Mouse (Mus musculus): ENCODE data around the gene Pop7.

Gene Pop7

DNA sequence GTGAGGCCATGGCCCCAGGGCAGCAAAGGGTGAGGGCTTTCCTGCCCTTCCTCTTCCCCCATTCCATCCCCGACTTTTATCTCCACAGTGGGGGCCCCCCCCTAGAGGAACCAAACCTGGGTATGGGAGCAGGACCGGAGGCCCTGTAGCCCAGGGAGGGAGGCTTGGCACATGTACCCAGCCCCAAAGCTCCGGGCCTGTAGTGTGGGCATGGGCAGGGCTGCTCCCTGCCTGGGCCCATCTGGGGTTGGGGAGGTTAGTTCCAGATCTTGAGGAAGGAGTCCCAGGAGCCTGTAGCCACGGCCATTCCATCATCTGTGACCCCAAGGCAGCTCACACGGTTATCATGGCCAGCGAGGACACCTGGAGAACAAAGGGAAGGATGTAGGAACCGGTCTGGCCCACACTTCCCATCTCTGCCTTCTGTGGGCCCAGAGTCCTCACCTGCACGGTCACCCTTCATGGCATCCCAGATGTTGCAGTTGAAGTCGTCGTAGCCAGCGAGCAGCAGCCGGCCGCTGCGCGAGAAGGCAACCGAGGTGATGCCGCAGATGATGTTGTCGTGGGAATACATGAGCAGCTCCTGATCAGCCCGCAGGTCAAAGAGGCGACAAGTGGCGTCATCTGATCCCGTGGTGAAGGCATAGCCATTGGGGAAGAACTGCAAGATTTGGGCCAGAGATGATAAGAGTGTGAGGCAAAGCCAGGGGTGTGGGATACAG, 26.1 kb upstream of the Pop7 start:
- DNase-seq (ENCODE audit: low spot score in 2 of 2), result no peak

DNA sequence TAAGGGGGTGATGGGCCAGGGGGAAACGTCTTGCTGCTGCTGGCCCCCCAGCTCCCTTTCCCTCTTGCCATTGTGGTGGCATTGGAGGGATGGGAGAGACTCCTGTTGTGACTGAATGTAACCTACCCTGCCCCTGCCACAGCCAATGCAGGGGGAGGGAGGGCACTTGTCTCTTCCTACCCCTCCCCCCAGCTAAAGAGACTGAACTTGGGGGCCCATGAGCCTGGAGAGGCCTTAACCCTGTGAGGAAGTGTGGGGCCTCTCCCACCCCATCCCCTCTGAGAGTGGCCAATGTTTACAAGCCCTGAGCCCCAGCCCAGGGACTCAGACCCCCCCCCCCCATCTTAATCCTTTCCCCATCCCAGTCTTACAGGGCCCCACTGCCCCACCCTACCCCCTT, 25.1 kb upstream of the Pop7 start:
- DNase-seq (ENCODE audit: low spot score in 2 of 2), result no peak

DNA sequence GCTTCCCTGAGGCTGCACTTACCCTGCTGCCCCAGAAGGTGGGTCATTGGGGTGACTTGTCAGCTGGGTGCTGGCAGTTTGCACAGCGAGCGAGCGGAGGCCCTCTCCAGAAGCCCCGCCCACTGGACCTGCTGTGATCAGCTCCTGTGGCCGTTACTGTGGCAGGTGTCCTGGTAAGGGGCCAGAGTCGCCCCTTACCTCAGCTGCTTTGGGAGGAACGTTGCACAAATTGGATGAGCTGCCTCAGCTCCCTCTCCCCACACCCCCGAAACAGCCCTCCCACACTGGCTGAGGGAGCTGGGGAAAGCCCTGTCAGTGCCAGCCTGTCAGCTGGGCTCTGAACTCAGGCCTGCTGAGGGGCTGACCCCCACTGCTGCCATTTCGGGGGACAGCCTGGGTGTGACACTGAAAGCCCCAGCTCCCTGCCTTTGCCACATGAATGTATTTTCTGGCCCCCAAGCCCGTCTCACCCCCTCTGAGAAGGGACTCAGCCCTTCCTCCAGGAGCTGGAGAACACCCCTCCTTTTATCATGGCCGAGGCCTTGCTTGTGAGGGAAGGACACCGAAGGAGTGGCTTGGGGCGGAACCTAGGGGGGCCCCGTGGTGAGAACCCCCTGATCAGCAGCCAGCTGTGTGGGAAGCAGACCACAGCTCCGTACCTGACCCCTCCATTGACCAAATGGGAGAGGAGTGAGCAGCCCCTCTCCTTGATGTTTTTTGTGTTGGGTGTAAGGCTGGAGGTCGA, 24.0 kb upstream of the Pop7 start:
- no peak for DNase-seq (ENCODE audit: low spot score in 2 of 2)

DNA sequence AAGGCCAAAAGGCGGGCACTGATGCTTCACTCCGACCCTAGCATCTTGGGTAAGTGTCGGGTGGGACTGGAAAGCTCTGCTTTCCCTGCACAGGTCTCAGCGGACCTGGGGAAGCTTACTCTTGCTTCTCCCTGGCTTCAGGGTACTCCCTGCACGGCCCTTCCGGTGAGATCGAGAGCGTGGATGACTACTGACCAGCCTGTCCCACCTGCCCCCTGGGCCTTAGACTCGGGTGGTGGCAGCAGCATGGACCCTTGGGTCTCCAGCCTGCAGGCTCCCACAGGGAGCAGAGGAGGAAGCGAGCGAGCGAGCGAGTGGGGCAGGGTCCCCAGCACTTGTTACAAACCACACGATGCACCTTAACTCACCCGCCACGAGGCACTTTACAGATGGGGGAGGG, 23.2 kb upstream of the Pop7 start:
- no peak for DNase-seq (ENCODE audit: low spot score in 2 of 2)

DNA sequence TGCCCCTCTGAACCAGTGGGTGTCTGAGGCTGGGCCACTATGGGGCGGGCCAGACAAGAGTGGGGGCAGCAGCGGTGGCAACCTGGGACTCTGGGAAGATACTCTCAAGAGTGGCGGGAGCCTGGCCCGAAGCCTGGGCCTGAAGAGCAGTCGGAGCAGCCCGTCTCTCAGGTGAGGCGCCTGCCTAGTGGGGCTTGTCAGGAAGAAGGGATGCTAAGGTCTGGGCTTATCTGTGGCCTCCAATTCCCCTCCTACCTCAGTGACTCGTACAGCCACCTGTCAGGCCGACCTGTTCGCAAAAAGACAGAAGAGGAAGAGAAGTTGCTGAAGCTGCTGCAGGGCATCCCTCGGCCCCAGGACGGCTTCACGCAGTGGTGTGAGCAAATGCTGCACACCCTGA, 22.4 kb upstream of the Pop7 start:
- DNase-seq (ENCODE audit: low spot score in 2 of 2), result no peak

DNA sequence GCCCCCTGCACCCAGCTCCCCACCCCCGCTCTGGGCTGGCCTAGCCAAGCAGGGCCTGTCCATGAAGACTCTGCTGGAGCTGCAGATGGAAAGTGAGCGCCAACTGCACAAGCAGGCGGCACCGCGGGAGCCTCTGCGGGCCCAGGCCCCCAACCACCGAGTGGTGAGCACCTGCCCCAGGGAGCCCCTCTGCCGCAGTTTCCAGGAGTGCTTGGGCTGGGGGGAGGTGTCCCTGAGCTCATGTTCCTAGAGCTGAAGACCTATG, 21.9 kb upstream of the Pop7 start:
- no peak for DNase-seq (ENCODE audit: low spot score in 2 of 2)

DNA sequence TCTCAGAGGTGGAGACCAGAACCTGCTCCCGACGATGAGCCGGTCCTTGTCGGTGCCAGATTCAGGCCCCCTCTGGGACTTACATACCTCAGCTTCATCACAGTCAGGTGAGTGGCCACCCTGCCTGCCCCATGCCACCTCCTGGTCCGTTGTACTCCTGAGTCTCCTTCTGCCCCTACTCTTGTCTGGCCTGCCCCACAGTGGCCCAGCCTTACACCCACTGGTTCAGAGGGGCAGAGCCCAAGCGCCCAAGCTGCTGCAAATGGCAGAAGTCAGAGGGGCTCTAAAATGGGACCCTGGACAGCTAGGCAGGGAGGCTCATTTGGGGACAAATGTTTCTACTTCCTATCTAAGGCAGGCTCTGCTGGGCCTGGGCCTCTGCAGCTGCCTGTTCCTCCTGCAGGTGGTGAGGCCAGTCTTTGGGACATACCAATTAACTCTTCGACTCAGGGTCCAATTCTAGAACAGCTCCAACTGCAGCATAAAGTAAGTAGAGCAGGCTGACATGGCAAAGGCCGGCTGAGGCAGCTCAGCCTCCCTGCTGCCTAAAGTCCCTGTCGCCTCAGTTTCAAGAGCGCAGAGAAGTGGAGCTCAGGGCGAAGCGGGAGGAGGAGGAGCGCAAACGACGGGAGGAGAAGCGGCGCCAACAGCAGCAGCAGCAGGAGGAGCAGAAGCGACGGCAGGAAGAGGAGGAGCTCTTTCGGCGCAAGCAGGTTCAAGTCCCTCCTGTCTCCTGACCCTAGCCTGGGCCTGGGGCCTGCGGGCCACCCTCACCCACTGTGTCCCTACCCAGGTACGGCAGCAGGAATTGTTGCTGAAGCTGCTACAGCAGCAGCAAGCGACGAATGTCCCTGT, 21.3 kb upstream of the Pop7 start:
- no peak for DNase-seq (ENCODE audit: low spot score in 2 of 2)

DNA sequence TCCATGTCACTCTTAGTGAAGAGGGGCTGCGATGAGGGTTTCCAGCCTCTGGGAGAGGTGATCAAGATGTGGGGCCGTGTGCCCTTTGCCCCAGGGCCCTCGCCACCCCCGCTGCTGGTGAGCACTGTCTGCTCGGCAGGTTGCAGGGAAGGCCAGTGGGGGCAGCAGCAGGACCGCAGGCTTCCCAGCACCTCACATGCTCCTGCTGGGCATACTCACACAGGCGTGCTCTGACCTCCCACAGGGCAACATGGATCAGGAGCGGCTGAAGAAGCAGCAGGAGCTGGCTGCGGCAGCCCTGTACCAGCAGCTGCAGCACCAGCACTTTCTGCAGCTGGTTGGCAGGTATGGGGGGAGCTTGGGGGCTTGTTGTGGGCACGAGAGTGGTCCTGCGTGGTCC, 20.4 kb upstream of the Pop7 start:
- no peak for DNase-seq (ENCODE audit: low spot score in 2 of 2)

DNA sequence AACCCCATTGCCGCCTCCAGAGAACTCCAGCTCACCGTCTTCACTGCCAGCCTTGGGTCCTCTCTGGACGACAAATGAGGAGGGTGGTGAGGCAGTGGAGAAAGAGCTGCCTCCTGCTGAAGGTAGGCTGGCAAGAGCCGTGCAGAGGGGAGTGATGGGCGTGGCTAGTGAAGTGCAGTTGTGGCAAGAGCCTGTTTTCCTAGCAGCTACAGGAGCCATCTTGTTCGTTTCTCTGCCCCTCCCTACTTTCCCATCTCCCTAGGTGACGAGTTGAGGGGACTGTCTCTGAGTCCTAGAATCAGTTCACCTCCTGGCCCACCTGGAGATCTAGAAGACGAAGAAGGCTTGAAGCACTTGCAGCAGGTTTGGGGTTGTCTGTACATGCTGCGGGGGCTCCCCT, 19.5 kb upstream of the Pop7 start:
- no peak for DNase-seq (ENCODE audit: low spot score in 2 of 2)

DNA sequence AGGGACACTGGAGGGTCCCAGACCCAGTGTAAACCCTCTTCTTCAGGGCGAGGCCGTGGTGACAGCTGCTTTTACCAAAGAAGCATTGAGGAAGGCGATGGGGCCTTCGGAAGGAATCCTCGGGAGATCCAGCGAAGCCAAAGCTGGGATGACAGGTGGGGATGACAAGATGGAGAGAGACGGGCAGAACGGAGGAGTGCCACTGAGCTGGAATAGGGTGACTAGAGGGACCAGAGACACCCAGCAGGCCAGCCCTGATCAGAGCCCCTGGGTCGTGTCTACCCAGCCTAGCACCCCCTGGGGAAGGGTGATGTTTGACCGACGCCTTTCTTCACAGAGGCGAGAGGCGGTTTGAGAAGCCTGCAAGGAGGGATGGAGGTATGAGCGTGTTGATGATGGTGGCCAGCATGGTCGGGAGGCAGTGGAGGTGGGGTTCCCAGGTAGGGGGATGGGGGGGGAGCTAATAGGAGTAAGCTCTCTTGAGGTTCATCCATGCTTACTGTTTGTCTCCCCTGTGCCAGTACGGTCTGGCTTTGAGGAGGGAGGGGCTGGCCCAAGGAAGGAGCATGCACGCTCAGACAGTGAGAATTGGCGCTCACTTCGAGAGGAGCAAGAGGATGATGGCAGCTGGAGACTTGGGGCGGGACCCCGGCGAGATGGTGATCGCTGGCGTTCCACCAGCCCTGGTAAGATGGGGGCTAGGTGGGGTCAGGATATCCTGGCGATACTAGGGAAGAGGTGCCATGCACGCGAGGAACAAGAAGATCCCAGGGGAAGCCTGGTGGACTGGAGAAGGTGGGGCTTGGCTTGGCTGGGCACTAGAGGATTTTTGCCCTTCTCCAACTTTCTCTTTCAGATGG, 17.6 kb upstream of the Pop7 start:
- no peak for DNase-seq (ENCODE audit: low spot score in 2 of 2)

DNA sequence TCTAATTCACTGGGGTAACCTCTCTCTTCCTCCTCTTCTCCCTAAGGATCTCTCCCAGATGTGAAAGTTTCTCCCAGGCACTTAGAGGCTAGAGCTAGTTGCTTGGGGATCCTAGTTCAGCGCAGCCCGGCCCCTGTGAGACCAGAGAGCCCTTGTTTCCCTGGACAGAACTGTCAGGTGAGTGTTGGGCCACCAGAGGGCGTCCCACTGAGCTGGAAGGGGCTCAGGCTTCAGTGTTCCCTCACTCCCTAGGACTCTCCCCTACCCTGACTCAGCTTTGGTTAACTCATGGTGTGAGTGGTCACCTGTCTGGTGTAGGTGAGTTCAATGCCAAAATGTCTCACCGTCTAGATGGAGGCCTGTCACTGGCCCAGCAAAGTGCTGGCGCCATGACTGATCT, 16.1 kb upstream of the Pop7 start, which contains the start of gene Gigyf1:
TSS of gene Gigyf1 (plus strand) at position 113 of the 400 bp plus-strand sequence.
- DNase-seq (ENCODE audit: low spot score in 2 of 2), result no peak

DNA sequence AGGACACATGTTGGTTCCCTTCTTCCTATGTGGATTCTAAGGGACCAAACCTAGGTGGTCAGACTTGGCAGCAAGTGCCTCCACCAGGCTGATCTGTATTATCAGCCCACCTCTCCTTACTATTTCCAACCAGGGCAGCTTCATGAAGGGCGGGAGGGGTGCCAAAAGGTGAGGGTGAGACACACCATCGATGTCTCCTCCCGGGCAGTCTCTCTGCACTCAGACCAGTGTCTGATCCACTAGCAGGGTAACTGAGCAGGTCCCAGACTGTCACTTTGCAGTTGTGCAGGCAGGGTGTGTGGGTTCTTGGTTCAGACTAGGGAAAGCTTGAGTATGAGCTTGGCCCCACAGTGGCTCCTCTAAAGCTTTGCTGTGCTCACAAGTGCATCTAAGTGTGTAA, 12.5 kb upstream of the Pop7 start:
- DNase-seq (ENCODE audit: low spot score in 2 of 2), result no peak

DNA sequence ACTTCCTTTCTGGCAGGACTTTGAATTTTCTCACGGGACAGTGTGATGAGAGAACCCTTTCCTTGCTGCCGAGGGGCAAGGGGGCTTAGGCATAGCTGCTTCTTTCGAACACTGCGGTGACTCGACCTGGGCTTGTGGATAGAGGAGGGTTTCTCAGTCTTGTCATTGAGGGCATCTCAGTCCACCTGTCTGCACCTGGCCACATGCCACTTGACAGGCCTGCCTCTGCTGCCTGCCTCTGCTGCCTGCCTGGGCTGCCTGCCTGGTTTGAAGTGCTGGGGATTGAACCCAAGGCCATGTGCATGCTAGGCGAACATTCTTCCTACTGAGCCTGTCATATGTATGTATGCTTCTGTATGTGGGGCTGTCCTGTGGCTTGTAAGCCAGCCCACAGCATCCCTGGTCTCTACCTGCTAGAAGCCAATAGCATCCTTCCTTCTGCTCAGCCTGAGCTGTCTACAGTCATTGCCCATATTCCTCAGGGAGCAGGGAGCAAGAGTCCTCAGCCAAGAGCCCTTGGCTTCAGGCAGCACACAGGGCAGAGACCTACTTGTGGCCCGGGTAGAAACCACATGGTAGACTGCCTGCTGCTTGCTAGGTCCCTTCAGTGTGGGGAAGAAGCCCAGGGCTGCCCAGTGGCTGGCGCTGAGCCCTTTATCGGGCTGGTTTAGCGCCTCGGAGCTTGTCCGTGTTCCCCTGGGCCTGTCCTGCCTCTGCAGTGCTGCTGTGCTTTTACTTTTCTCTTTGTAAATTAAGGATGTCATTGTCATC, 11.8 kb upstream of the Pop7 start:
- no peak for DNase-seq (ENCODE audit: low spot score in 2 of 2)

DNA sequence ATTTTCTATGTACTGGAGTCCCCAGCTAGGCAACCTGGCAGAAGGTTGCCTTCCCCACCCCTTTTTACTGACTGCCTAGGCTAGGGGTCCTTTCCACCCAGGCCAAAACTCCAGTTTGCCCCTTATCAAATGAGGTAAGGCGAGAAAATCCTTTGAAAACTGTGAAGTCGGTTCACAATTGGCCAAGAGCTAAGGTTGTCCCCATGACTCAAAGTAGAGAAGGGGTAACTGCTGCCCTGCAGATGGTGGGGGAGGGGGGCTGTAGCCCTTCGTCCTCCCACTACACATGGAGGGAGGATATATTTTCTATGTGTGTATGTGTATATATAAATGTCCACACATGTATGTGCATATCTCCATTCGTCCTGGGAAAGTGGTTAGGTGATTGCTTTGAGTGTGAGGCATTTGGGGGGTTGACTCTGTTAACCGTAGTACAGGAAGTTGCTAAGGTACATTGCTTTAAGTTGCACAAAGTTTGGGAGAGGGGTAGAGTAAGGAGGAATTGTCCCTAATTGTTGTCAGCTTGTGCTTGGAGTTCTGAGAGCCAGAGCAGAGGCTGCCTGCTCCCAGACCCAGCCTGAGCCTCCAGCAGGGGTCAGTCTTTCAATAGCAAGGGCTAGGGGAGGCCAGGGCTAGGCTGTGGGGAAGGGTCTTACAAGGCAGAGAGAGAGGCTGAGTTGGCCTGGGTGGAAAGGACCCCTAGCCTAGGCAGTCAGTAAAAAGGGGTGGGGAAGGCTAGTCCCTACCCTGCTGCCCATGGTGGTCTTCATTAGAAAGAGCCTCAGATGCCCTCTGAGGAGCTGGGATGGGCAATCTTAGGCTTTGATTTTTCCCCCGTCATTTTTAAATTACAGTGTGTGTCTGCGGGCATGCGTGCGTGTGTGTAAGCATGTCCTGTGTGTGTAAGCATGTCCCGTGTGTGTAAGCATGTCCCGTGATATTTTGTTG, 10.8 kb upstream of the Pop7 start:
- no peak for DNase-seq (ENCODE audit: low spot score in 2 of 2)

DNA sequence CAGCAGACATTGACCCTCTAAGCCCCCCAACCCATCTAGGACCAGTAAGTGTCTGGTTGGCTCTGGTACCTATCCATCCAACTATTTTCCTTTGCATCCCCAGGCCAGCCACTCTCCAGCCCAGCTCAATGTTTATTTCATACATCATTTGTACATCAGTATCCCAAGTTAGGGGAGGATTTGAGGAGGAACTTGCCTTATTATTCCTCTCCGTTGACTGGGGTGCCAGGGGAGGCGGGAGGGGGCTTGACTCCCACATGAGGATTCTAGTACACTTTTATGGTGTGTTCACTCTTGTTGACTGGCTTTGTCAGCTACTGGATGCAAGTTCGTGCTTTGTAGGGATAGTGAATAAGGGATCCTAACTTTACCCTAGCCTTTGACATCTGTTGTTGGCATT, 9.4 kb upstream of the Pop7 start:
- no peak for DNase-seq (ENCODE audit: low spot score in 2 of 2)

DNA sequence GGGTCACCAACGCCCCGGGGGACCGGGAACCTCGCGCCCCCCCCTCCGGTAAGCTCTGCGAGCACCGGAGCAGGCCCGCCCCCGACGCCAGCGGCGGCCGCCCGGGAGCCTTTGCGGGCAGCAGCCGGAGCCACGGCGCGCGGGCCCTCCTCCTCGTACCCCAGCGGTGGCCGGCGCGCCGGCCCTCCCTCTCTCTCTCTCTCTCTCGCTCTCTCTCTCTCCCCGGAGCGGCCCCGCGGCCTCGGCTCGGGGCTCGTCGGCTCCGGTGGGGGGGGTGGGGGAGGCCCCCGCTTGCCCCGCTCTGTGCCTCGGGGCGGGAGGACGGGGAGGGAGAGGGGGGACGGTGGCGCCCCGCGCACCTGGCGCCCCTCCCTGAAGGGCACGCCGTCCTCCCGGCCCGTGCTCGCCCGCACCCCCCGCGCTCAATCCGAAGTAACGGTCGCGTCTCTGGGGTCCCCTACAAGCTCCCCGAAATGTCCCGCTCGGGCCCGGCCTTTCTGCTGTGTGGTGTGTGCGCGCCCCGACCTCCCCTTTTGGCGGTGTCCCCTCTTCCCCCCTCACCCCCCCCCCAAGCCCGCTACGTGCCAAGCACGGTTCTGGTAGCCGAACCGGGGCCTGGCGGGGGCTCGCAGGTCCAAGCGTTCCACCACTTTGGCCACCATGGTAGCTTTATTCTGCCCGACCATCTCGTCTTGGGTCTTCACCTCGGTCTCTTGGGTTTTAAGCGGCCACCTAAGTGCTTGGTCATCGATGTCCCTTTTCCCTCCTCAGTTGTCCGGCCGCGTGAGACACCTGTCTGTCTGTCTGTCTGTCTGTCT, 8.5 kb upstream of the Pop7 start:
- DNase-seq (ENCODE audit: low spot score in 2 of 2), result no peak

DNA sequence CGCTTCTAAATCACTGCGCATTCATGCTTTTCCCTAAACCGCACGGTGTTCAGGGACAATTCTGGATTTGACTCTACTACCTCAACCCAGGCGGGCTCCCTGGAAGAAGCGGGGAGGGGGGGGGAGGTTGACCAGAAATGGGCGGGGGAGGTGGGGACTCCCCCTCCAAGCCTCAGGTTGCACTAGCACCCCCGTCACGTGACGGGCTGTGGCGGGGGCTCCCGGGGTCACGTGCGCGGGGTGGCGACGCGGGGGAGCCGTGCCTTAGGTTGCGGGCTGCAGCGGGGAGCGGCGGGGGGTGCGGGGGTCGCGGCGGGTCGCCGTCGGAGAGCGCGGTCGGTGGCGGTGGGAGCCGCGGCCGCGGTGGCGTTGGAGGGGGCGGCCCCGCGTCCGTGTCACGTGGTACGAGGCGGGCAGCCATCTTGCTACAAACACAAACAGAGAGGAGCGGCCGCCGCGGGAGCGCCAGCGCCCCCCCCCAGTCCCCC, 7.7 kb upstream of the Pop7 start:
- peak; percentile 80 for DNase-seq (ENCODE audit: low spot score in 2 of 2)

DNA sequence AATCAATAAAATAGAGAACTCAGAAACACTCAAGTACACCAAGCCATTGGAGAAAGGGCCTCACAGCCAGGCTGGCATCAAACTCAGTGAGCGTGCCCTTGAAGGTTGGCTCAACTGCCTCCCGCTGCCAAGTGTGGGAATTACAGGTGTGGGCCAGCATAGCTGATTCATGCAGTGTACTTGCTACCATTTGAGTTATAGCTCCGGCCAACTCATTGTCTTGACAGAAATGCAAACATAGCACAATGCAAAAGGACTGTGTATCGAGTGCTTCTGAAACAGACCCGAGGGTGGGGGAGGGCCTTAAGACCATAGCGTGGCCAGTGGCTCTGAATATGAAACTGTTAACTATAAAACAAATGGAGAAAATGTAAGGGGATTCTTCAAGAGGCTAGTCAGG, 1.7 kb upstream of the Pop7 start:
- DNase-seq (ENCODE audit: low spot score in 2 of 2), result no peak

DNA sequence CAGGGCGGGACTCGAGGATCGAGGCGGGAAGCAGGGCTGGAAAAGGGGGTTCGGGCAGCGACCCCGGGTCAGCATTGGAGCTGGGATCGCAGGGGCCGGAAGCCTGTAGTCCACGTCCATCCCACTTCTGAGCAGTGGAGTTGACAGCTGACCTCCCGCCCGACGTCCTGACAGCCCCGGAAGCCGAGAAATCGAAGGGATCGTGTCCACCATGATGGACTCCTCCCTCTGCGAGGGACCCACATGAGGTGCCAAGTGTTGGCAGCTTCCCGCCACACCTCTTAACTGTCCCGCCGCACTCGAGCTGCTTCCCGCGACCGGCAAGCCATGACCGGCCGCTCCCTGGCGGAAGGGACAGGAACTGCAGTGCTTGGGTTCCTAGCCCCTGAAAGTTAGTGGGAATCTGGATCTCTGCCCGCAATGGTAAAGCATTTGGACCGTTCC, 371 bp upstream of the Pop7 start:
- peak in 1 of 2 experiments; percentile 89 for DNase-seq (ENCODE audit: low spot score in 2 of 2)
